Mouse (Mus musculus): Measurements from ENCODE around the gene Cic. TPM values are rescaled to one million over a fixed set of nuclear protein-coding genes. Genes with fewer than 3 reads are reported as not detected.

The Cic gene
- total RNA-seq, 2 experiments from 2014 or later = 211 to 223 TPM

GRCm38 (mm10) chr7:25266180-25266962 is 1.1 kb upstream of the Cic start:
- DNase-seq (ENCODE audit: low spot score in 2 of 2) = peak in 1 of 2 experiments; percentile 4
- intact Hi-C loops (cut with DNase I) = no loop called here

- intact Hi-C loops (cut with DNase I) = no loop called here
- DNase-seq (ENCODE audit: low spot score in 2 of 2) = peak; percentile 100
These were observed 403 bp downstream of the Cic start for GRCm38 (mm10) chr7:25267751-25268463.

DNA sequence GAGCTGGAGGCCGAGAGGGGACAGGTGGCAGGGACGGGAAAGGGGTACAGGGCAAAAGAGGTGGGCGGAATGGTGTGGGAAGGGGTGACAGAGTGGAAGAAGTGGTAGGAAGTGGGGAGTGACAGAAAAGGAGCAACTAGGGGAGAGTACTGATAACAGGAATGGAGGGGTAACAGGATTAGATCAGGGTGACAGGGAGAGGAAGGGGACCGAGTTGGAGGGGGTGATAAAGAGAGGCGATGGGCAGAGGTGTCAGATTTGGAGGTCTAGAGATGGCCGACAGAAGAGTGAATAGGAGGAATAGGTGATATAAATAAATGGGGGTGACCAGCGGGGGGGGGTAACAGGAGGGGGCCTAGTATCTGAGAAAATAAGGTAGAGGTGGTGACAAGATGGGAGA is 1.1 kb downstream of the Cic start:
- DNase-seq (ENCODE audit: low spot score in 2 of 2) = no peak
- intact Hi-C loops (cut with DNase I) = no loop called here

- intact Hi-C loops (cut with DNase I) = no loop called here
- peak in 1 of 2 experiments; percentile 4 for DNase-seq (ENCODE audit: low spot score in 2 of 2)
These were observed 1.5 kb downstream of the Cic start for GRCm38 (mm10) chr7:25269029-25269428.

DNA sequence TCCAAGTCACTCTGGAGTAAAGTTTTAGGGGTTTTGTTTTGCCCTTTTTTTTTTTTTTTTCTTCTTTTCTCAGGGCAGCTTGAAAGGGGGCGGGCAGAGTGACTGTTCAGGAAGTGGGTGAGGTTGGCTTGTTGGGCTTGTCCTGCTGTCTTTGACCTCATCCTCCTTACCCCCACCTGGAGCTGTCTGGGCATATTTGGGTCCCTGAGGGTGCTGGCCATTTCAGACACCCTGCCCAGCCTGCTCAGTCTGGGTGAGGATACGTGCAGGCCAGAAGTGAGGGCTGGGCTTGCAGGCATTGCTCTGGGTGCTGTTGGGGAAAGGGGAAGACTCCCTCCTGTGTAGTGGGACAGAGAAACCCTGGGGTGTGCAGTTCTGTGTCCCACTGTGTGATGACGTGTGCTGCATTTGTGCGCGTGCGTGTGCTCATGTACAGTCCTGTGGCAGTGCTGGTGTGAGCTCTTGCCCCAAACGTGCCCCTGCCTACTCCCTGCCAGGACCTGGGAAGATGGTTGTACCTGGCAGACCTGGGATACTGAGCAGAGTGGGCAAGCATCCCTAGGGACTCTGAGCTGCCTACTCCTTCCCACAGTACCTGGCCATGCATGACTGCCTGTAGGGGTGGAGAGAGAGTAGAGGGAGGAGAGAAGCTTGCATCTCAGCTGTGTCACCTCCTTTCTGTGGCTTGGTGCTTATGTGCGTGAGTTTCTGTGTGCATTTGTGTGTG is 2.2 kb downstream of the Cic start:
- intact Hi-C loops (cut with DNase I) = no loop called here
- no peak for DNase-seq (ENCODE audit: low spot score in 2 of 2)

DNA sequence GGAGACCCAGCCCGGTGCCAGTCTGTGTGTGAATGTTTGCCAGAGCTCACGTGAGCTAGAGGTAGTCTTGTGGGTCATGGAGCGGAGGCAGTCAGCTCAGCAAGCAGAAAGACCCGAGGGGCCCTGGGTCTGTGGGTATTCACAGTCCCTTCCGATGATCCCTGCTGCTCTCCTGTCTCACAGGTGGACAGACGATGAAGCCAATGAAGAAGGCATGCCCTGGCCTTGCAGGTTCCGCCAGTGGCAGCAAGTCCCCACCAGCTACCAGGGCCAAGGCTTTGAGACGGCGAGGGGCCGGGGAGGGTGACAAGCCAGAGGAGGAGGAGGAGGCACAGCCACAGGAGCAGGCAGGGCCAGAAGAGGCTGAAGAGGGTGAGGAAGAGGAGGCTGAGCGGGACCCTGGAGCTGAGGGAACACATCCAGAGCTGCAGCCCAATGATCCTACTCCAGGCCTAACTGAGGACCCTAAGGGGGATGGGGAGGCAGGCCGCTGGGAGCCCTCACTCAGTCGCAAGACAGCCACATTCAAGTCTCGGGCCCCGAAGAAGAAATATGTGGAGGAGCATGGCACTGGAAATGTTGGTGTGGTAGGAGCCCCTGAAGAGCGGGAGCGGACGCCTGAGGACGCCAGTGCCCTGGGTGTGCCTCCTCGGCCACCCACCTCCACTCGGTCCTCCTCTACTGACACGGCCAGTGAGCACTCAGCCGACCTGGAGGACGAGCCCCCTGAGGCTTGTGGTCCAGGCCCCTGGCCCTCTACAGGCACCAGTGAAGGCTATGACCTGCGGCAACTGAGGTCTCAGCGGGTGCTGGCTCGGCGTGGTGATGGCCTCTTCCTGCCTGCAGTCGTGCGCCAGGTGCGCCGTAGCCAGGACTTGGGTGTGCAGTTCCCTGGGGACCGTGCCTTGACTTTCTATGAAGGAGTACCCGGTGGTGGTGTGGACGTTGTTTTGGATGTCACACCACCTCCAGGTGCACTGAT is 3.4 kb downstream of the Cic start:
- no peak for DNase-seq (ENCODE audit: low spot score in 2 of 2)
- intact Hi-C loops (cut with DNase I) = no loop called here

- DNase-seq (ENCODE audit: low spot score in 2 of 2) = no peak
- intact Hi-C loops (cut with DNase I) = no loop called here
These were observed 4.3 kb downstream of the Cic start for GRCm38 (mm10) chr7:25271651-25272444.

GRCm38 (mm10) chr7:25272445-25273258 is 5.1 kb downstream of the Cic start:
- no peak for DNase-seq (ENCODE audit: low spot score in 2 of 2)
- intact Hi-C loops (cut with DNase I) = no loop called here

GRCm38 (mm10) chr7:25273259-25274241 is 6.0 kb downstream of the Cic start:
- intact Hi-C loops (cut with DNase I) = no loop called here
- DNase-seq (ENCODE audit: low spot score in 2 of 2) = no peak

- intact Hi-C loops (cut with DNase I) = no loop called here
- no peak for DNase-seq (ENCODE audit: low spot score in 2 of 2)
These were observed 7.1 kb downstream of the Cic start for GRCm38 (mm10) chr7:25274571-25274970.

DNA sequence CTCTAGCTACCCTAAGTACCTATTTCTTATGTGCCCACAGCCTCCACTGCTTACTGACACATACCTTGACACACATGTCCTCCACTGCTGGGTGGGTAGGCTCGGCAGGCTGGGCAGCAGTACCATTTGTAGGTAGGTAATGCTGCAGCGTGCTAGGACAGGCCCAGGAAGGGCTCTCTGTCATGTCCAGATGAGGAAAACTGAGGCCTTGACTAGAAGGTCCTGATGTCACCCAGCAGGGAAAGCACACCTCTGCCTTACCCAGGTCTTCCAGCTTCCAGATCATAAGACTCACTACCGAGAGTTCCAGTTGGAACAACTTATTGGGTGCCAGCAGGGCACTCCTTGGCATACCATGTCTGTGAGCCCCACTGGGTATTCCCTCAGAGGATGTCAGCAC is 7.5 kb downstream of the Cic start:
- intact Hi-C loops (cut with DNase I) = no loop called here
- DNase-seq (ENCODE audit: low spot score in 2 of 2) = no peak

GRCm38 (mm10) chr7:25275555-25276298 is 8.2 kb downstream of the Cic start:
- intact Hi-C loops (cut with DNase I) = no loop called here
- no peak for DNase-seq (ENCODE audit: low spot score in 2 of 2)

DNA sequence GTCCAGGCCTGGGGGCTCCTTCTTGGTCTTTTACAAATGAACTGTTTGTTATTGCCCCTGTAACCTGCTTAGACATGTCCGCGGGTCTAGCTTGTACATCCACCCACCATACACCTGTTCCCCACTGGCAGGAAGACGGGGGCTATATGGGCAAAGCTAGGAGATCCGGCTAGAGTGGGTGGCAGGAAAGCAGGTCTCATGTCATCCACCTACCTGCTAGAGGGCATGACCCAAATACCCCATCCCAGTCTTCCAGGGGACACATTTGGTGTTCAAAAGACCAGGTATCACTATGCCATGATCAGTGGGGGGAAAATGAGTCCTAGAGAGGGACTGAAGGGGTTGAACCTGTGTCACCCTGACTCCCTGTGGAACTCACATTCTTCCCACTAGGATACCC is 9.9 kb downstream of the Cic start:
- intact Hi-C loops (cut with DNase I) = no loop called here
- no peak for DNase-seq (ENCODE audit: low spot score in 2 of 2)

GRCm38 (mm10) chr7:25277998-25278340 is 10.5 kb downstream of the Cic start:
- DNase-seq (ENCODE audit: low spot score in 2 of 2) = no peak
- intact Hi-C loops (cut with DNase I) = loop anchor here (1.0 kb wide), 2 partner anchors 29 to 40 kb away; no protein-coding TSS in a partner anchor

DNA sequence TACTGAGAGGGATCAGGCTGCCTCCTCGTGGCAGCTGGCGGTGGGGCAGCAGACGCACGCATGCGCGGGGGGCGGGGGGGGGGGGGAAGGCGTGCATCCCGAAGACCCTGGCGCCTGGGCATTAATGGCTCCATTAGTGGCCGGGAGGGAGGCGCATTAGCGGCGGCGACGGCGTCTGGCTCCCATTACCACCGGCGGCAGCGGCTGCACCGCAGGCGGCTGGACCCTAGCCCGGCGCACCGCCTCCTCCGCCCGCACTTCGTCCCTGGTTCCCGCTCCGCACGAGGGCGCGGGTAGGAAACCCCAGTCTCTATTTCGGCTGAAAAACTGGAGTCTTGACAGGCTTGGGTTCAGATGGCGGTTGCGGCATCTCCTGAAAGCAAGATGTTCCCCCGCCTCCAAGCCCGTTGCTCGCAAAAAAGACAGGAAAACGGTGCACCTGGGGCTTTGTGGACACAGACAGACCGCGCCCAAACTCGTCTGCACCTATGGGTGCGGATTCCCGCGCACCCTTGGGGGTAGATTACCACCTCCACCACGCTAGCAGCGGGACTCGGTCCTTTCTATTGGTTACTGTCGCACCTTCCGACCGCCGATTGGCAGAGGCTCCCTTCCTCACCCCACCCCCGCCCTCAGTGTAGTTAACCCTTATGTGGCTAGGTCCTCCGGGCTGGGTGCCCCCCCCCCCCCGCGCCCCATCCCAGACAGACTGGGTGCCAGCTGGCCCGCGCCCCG is 11.0 kb downstream of the Cic start:
- DNase-seq (ENCODE audit: low spot score in 2 of 2) = peak; percentile 88 to 94
- intact Hi-C loops (cut with DNase I) = loop anchor here (1.0 kb wide), 2 partner anchors 29 to 40 kb away; no protein-coding TSS in a partner anchor

Data from left cerebral cortex, postnatal 25 days (tissue).